Mouse (Mus musculus): ENCODE results near the gene Grin2a.

Grin2a gene

DNA sequence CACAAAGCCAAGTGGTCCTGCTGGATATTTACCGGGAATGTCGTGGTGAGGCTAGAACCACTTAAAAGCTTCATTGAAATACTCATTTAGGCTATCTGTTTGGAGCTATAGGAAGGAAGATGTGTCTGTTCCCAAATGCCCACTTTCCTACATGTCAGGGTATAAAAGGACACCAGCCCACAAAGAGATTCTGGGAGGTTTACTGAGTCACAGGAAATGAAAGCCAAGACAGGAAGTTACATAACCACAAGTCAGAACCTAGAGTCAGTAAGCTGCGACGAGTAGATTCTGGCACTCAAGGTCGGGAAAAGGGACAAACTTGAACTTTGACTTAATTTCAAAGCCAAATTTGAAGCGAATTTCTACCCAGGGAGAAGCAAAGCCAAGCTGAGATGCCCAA is 30.9 kb downstream of the Grin2a start:
- no peak for DNase-seq (ENCODE audit: low read depth)

DNA sequence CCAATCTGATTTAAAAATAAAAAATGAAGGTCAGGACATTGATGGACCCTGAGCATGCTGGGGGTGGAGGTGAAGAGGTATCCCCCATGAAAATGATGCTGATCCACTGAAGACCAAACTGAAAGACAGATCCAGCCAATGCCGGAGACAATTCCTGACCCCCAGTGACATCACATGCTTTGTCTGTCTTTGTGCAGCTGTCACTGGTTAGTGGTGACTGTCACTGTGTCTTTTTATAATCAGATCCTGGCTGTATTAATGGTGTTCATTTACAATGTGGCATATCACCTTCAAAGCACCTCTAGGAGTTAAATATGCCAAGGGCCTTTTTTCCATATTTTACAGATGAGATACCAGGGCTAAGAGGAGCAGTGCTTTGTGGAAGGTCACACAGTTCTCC is 32.9 kb downstream of the Grin2a start:
- DNase-seq (ENCODE audit: low read depth): no peak

DNA sequence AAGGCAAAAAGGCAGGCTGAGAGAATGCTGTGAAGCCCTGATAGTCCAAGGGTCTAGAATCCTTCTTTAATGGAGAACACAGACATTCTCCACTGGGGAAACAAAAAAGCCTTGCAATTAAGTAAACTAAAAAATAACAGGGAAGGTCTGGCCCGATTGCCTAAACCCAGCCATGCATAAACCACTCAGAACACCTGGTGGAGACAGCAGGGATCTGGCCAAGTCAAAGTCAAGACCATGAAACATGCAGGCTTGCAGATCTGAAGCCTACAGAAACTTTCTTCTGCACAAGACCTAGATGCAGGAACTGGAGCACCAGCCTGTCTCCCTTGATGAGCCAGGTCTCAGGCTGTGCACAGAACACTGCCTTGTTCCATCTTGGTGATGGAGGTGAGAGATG is 36.0 kb downstream of the Grin2a start:
- DNase-seq (ENCODE audit: low read depth): no peak

DNA sequence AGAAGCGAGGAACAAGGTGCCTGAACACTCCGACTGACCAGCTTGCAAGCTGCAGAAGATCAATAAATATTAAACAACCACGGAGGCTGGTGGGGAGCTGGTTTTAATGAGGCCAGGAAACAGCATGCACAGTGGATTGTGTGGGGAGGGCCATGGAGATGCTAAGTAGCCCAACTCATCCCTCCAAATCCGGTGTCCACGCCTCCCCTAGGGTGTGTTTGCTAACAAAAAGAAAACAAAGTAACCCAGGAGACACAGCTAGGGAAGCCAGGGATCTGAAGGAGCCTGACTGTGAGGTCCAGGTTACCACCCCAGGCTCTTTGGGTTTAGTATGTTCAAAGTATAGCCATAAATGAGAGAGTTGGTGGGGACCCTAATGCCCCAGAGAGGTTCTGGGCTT is 41.1 kb downstream of the Grin2a start:
- DNase-seq (ENCODE audit: low read depth): no peak

DNA sequence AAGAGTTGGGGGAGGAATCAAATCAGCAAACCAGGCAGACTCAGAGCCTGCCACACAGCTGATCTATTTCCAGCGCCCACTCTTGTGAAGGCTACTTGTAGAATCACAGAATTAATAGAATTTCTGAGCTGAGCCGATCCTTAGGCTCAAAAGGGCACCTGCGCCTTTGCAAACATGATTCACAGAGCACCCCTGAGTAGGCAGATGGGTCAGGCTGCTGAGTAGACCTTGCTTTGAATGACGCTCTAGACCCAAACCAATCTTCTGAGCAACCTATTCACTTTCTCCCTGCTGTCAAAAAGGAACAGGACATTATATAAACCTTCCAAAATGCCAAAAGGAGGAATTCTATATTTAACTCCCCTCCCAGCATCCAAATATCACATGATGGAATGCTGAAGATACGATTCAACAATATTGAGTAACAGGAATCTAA is 41.9 kb downstream of the Grin2a start:
- no peak for DNase-seq (ENCODE audit: low read depth)

DNA sequence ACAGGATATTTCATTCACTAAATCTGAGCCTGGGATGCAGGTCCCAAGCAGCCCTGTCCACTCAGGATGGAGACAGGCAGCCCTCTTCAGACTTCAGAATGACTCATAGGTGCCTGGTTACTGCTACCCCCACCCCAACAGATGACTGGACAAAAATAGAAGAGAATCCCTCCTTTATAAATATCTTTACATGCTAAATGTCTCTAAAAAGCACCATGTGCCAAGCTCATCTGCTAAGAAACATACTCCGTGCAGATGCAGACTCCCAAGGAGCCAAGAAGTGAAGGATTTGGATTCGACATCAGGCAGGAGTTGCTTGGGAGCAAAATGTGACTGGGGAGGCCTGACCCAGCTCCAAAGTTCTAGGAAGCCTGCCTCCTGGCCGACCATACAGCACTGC is 46.1 kb downstream of the Grin2a start:
- DNase-seq (ENCODE audit: low read depth): no peak

DNA sequence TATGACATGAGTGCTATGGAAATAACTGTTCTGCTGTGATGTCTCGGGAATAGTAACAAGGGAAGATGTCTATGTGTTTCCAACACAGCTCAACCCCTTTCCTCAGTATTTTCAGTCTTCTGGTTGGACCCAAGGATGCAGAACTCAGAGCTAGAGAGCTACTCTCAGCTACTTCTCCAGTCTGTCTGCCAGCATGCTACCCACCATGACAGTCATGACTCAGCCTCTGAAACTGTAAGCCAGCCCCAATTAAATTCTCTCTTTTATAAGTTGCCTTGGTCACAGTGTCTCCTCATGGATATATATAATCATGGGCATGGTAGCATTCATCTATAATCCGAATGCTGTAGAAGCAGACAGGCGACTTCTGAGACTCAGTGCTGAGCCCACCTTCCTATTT is 47.9 kb downstream of the Grin2a start:
- no peak for DNase-seq (ENCODE audit: low read depth)

DNA sequence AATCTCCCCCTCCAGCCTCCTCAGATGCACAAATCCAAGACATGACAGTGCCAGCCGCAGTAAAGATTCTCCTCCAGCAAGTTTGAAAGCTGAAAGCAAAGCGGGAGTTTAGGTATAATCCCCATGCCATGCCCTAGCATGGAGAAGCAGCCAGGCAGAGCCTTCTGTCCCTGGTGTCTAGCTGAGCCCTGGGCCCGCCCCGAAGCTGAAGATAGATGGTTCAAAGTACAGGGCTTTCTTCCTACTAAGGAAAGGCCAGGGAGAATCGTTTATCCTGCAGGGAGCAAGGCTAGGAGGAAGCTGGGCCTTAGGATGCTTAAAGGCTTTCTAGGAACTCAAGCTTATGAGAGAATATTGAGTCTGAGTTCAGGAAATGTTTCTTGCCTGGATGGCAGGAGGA is 50.5 kb downstream of the Grin2a start:
- DNase-seq (ENCODE audit: low read depth): no peak

DNA sequence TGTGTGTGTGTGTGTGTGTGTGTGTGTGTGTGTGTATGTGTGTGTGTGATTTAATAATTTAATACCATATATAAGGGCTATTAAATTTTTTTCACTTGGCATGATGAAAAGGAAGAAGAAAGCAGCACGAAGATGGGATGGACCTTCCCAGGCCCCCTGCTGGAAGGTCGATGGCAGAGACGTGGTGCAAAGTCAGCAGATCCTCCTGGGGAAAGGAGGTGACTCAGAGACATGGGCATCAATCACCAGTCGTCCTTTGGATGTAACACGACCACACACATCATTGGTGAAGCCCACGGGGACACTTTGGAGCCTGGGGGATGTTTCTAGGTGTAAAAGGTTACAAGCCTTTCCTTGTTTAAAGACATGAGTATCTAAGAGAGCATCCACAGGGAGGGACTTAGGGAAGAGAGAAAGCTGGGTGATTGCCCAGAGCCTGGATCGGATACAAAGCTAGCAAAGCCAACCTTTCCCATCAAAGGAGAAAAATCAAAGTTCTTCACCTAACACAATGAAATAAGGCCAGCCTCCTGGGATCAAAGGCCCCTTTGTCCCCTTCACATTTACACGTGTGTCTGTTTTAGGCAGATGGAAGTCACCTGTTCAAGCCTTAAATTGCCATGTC is 53.9 kb downstream of the Grin2a start:
- no peak for DNase-seq (ENCODE audit: low read depth)

DNA sequence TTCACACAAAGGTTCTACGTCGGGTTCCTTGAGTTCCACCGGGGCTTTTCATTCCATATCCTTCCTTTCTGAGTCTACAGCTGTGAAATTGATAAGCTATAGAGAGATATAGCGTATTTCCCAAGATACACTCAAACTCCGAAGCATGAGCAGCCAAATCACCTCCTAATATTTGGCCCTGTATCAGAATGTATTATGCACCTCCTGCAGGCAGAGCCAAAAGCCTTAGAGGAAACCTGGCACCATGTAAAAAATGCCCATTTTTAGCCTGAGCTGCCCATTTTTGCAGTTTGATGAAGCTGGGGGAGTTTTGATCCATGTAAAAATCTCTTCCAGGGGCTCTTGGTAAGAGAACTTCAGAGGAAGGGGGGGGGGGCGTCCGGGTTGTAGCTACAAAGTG is 54.6 kb downstream of the Grin2a start:
- DNase-seq (ENCODE audit: low read depth): no peak

DNA sequence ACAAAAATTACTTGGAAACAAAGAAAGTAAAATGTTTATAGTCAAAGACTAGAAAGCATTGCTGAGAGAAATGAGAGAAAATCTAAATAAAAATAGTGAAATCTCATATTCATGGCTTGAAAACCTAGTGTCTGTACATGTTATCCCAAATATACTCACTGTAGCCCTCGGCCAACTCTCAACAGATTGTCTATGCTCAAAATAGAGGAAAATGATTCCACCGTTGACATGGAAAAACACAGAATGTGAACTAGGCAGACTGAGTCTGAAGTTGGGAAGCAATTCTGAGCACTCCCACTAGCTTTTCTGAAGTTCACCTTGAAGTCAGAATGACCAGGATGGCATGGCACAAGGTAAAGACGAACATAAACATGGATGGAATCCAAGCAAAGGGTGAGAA is 84.7 kb downstream of the Grin2a start:
- no peak for DNase-seq (ENCODE audit: low read depth)

DNA sequence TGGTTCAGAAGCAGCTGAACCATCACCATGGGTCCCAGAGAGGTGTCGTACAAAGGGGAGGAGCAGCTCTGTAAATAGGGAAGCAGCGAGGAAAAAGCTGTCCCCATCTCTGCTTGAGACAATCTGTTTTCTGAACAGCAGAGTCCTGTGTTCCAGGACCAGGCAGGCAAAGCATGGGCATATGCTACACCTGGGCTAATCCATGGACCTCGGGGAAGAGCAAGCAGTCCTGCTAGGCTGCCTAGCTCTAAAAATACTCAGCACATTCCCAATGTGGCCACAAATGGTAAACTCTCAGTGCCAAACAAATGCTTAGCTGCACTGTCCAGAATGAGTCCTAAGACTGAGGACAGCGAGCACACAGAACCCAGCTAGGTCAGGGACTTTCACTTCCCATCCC is 86.1 kb downstream of the Grin2a start:
- no peak for DNase-seq (ENCODE audit: low read depth)

DNA sequence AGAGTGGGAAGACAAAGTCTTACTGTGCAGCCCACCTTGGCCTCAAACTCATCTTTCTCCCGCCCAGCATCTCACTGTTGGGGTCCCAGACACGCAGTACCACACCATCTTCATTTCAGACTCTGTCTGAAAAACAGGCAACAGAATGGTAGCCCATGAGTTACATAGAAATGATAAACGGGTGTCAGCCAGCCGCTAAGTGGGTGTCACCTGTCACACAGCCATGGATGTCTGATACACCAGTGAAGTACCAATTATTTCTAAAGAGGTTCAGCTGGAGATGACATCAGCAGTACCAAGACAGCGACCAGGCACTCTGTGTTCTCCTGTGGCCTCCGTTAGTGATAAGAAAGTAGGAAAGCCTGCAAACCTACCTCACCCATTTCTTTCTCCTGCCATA is 90.9 kb downstream of the Grin2a start:
- no peak for DNase-seq (ENCODE audit: low read depth)

DNA sequence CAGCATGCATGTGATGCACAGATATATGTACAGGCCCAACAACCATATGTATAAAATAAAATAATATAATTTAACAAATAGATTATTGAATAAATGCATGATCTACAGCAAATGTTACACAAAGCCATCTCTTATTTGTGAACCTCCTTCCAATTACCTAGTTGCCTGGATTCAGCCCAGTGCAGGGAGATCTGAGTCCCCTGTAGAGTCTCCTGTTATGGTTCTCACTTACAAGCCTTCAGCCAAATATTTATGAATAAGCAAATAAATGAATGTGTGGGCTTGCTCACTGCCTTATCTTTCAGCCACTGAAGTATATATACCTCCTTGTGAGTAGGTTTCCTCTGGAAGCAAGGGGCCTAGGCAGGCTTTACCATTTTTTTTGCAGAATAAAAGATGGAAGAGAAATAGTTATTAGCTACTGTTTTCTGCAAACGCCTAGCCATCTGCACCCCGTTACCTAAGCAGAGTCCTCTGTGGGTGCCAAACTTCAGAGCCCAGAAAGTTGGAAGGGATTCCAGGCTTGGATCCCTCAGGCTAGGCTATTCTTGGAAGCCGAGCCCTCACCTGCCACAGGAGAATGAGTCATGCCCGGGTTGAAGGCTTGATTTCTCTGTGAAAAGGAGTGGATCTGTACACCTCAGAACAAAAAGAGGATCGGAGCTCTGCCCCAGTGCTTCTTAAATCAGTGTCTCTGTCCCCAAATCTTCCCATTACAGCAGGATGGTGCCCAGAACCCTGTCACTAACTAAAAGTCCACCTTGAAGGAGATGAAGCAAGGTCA is 92.5 kb downstream of the Grin2a start:
- DNase-seq (ENCODE audit: low read depth): no peak

DNA sequence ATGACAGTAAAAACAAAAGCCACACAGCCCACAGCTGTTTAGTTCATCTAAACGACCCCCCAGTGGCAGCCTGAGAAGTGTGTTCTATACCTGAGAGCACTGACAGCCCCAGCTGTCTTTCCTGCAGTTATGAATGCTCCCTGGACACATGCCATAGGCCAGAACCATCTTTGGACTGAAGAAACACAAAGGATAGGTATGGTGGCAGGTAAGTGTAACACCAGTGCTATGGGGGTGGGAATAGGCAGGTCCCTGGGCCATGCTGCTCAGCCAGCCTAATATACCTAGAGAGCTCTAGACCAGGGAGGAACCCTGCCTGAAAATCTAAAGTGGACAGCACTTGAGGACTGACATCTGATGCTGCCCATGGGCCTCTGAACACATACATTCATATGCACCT is 93.9 kb downstream of the Grin2a start:
- DNase-seq (ENCODE audit: low read depth): no peak

DNA sequence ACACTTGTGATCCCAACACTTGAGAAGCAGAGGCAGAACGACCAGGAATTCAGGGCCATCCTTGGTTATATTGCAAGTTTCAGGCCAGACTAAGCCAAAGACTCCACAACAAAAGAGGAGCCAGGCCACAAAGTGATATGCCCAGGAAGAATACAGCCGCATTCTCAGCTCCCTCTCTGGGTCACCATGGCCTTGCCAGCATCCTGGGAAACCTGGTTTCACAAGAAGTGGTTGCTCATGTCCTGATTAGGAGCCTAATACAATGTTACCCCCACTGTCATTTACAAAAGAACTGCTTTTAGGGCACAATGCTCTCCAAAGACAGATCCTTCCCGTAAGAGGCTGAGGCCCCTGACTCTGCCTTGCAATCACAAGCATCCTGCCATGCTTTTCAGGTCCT is 94.4 kb downstream of the Grin2a start:
- DNase-seq (ENCODE audit: low read depth): no peak

DNA sequence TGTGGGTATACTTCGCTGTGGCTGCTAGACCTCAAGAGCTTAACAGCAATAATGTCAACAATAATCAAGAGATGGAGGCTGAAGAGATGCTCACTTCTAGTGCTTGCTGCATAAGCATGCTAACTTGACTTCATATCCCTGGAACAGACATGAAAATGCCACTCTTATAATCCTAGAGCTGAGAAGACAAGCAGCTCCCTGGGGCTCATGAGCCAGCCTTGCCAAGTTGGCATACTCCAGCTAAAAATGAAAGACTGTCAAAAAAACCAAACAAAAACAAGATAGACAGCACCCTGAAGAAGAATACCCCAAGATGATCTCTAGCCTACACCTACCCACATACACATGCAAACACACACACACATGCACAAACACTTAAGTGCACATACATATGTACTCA is 95.2 kb downstream of the Grin2a start:
- no peak for DNase-seq (ENCODE audit: low read depth)

DNA sequence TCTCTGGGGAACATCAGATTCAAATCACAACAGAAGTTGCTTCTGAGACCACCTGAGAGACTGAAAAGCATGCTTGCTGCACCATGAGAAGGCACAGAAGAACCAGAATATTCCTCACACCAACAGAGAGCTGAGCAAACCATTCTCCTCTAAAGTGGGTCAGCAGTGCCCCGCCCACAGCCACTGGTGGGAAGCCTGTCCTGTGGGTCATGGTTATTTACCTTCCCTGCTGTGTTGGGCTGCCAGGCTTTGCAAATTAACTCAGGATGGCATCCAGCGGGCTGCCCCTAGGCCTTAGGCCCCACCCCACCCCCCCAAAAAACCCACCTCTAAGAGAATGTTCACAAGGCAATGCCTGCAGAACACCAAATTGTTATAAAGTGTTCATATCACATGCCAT is 96.2 kb downstream of the Grin2a start:
- no peak for DNase-seq (ENCODE audit: low read depth)

DNA sequence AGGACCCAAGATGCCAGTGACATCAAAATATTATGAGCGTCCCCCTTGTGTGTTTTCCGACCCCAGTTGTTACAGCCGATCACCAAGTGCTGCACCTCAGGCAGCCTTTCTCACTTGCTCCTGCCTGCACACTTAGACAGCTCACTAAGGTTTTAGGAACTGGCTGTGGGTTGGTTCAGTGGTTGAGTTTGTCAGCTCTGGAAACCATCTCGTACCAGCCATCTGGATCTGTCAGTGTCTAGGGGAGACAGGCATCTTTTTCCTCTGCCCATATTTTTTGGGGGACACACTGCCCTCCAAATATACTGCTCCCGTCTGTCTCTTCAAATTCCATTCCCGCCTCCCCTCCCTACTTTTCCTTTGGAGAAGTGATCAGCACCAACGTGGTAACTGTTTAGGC is 99.8 kb downstream of the Grin2a start:
- DNase-seq (ENCODE audit: low read depth): no peak

DNA sequence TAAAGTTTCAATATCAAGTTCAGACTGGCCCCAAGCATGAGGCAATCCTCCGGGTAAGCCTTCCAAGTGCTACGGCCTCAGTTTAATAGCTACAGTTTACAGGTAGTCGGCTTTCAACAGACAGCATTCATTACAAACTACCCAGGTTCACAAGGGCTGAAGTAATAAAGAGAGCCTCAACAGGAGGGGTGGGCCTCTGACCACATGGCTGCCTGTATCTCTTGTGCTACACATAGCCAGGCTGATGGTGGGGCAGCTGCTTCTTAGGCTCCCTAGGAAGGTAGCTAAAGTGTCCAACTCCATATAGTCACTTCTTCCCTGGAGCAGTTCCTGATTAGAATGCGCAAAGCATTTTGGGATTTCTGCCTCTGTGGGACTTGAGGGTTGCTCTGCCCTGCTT is 109.2 kb downstream of the Grin2a start:
- no peak for DNase-seq (ENCODE audit: low read depth)

DNA sequence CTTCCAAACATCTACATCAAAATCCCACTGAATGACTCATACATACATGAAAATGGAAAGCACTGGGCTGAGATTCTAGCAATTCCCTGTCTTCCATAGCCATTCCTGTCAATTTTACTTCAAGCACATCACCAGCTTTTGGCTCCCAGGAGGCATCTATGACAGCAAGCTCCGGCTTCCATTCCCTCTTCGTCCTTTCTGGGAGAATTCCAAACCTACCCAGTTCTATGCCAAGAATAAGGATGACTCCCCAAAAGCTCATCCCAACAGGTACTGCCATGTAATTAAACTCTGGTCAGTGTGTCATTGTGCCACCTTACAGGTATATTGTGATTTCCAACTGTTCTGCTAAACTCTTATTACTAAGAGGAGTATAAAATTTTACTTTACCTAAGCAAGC is 111.2 kb downstream of the Grin2a start:
- no peak for DNase-seq (ENCODE audit: low read depth)

DNA sequence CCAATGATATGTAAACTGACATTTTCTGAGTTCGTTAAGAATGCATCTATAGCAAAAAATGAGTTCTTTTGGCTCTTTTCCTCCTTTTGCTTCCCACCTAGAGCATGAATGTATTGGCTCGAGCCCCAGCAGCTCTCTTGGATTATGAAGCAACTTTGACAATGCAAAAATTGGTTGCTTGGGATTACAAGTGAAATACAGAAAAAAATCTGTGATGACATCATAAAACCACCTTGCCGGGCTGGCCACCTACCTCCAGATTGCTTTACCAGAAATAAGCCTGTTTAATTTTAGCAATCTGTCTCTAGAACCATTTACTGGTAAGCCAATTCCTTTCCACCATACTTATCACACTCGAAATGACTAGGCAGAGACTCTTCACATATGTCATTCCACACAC is 112.9 kb downstream of the Grin2a start:
- DNase-seq (ENCODE audit: low read depth): no peak

DNA sequence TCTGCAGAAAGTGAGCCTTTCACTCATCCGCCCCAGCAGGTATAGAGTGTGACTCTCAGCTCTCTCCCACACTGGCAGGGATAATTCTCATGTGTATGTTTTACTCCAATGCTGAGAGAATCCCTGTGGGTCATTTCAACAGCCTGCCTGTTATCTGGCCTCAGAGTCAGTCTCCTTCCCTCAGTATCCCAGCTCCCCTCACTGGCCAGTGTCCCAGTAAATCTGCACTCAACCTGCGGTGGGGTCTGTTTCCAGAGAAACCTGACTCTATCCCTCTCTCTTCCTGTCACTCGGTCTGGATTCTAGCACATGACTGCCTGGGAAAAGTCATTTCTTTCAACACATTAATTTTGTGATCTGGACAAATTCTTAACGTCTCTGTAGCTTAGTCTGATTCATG is 122.4 kb downstream of the Grin2a start:
- DNase-seq (ENCODE audit: low read depth): no peak

DNA sequence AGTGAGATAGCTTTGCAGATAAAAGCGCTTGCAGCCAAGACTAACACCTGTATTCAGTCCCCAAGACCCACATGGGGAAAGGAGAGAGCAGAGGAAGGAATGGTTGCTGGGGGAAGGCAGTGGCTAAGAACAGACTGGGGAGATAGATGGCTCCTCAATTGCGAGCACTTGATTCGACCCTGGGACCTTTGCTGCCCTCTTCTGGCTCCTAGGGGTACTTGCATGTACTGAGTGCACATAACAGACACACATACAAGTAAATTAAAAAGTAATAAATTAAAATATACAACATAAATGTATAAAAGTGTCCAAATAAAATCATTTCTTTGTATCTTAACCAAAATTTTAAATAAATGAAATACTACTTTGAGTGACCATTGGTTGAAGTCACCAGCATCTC is 129.7 kb downstream of the Grin2a start:
- no peak for DNase-seq (ENCODE audit: low read depth)

Data from fibroblast of lung, adult 2 months (primary cell).